Mouse (Mus musculus) spleen, adult 2 months (tissue): ENCODE results near the gene Borcs7.

Experiments
- CTCF ChIP-seq: fragments of 200-500 bp; IDR thresholded peaks from 2 replicates; pipeline ENCODE4 v1.5.1; 2011; ENCODE audit warnings: mild to moderate bottlenecking, inconsistent platforms; ENCODE audit not compliant: insufficient read depth, insufficient read length, insufficient replicate concordance; ENCODE audit errors: extremely low read depth
- POLR2A ChIP-seq: fragments of 200-500 bp; IDR thresholded peaks from 2 replicates; pipeline ENCODE4 v1.6.1; 2011; ENCODE audit warnings: low read depth, low read length, inconsistent platforms

DNA sequence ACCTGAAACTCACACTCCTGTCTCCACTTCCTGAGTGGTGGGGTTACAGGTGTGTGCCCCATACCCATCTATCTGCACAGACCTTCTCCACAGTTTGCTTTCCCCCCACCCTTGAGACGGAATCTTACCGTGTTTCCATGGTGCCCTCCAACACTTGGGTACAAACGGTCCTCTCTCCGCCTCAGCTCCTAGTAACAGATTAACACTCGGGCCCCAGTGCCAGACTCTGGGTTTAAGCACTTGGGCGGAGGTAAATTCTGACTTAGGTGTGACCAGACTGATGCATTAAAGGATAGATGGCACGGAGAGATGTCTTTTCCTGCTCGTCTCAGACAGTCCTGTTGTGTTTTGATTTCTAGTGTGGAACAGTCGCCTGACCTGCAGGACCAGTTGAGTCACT is 11.4 kb downstream of the Borcs7 start:
- TF ChIP-seq POLR2A: no peak
- no peak for TF ChIP-seq CTCF
